Mouse (Mus musculus) forebrain, embryonic 11.5 days (tissue): ENCODE measurements around the gene Usp31. TPM values are rescaled to one million over a fixed set of nuclear protein-coding genes. Genes with fewer than 3 reads are reported as not detected.

ENCODE experiments used
- ATAC-seq: fragments of 200-750 bp; cut with Nextera tagmentation; replicated peaks from 2 replicates; pipeline ENCODE4 v1.8.0; 2017; ENCODE audit warnings: moderate TSS enrichment; ENCODE audit not compliant: low FRiP score
- DNase-seq: peaks from one replicate; pipeline ENCODE4 v3.0.0-alpha.2; 2017; ENCODE audit warnings: low spot score
- H3K27ac ChIP-seq: fragments of 300-500 bp; sonication (generic); 2 replicates; pipeline ENCODE4 v1.5.1; 2014; ENCODE audit warnings: low read depth, low read length
- H3K27me3 ChIP-seq: fragments of 300-500 bp; sonication (generic); 2 replicates; pipeline ENCODE4 v1.6.1; 2014; ENCODE audit warnings: mild to moderate bottlenecking, low read length, mixed read lengths; ENCODE audit not compliant: control insufficient read depth, insufficient read depth
- H3K36me3 ChIP-seq: fragments of 300-500 bp; sonication (generic); 2 replicates; pipeline ENCODE4 v1.6.1; 2014; ENCODE audit warnings: mild to moderate bottlenecking, low read length, moderate library complexity, mixed read lengths; ENCODE audit not compliant: control insufficient read depth, insufficient read depth
- H3K4me1 ChIP-seq: fragments of 300-500 bp; sonication (generic); replicated peaks from 2 replicates; pipeline ENCODE4 v1.6.1; 2014; ENCODE audit warnings: low read length, mixed read lengths; ENCODE audit not compliant: control insufficient read depth, insufficient read depth
- H3K4me2 ChIP-seq: fragments of 300-500 bp; sonication (generic); 2 replicates; pipeline ENCODE4 v1.6.1; 2014; ENCODE audit warnings: low read depth, mild to moderate bottlenecking, low read length, moderate library complexity, mixed read lengths; ENCODE audit not compliant: severe bottlenecking
- H3K4me3 ChIP-seq: fragments of 300-500 bp; sonication (generic); 2 replicates; pipeline ENCODE4 v1.5.1; 2014; ENCODE audit warnings: low read depth, low read length
- H3K9ac ChIP-seq: fragments of 300-500 bp; sonication (generic); 2 replicates; pipeline ENCODE4 v1.6.1; 2014; ENCODE audit warnings: low read length
- H3K9me3 ChIP-seq: fragments of 300-500 bp; sonication (generic); 2 replicates; pipeline ENCODE4 v1.6.1; 2016; ENCODE audit warnings: low read length, mixed read lengths; ENCODE audit not compliant: control insufficient read depth
- whole genome bisulfite sequencing: fragments of 180-500 bp; shearing (Covaris S2); extraction: QIAGEN DNeasy Blood & Tissue Kit; methylation state at CpG from one replicate; pipeline ENCODE4 v1.1.7; 2014; 5-methylcytosine and 5-hydroxymethylcytosine counted together
- polyA plus RNA-seq: library from polyadenylated mRNA; unstranded; fragments of >200 nt; fragmentation: Nextera tagmentation; extraction: Ambion mirVana; gene quantifications from 2 replicates; pipeline ENCODE4 v1.2.1, GENCODE M21; 2014

Gene Usp31
- polyA plus RNA-seq, 1 experiment from 2014 or later = 4.8 TPM

- Histone ChIP-seq H3K27me3 (no peaks in the 10 kb centered on the region), H3K9ac (no peak overlapping the region), H3K27ac (no peak overlapping the region), H3K4me1 (no peaks in the 10 kb centered on the region), H3K4me3 (no peak overlapping the region), H3K36me3 (no peaks in the 10 kb centered on the region), H3K4me2 (no peak overlapping the region), H3K9me3 (no peaks in the 10 kb centered on the region)
- DNase-seq (no peak), ATAC-seq (no peak)
- WGBS = 86% methylated on average over 1 of the region's 1 CpGs
Measured at GRCm38 (mm10) chr7:121594623-121595022, 112.4 kb downstream of the Usp31 start.

Other genes with a start within 250 kb of the Usp31 start
- gene Scnn1g, start 27.2 kb upstream of the Usp31 start, polyA plus RNA-seq = not detected in 2 replicates
- gene Scnn1b, start 157.8 kb upstream of the Usp31 start, polyA plus RNA-seq = 0.07 TPM in 1 of 2 replicates, not detected in the other